14 mouse cellular contexts compared by ENCODE assay signal in genomic region chr2:136758809-136759551, GRCm38 (mm10). TPM values are rescaled to one million over a fixed set of nuclear protein-coding genes. Genes with fewer than 3 reads are reported as not detected.
"Had no signal": no experiment of that assay in that cellular context is flagged by ENCODE, and none has a peak within 500 bp of the region (broad histone marks: within the 10 kb centered on the region; RNA-seq: fewer than 3 reads in every experiment).

No protein-coding gene starts in this region.

- H3K4me2 ChIP-seq: kidney, embryonic 15.5 days; limb, embryonic 13.5 days; neural tube, embryonic 12.5 days had no signal

- H3K27me3 ChIP-seq: kidney, embryonic 15.5 days; limb, embryonic 13.5 days; neural tube, embryonic 12.5 days had no signal

- H3K4me1 ChIP-seq: kidney, embryonic 15.5 days; limb, embryonic 13.5 days; neural tube, embryonic 12.5 days had no signal

- DNase-seq: kidney, adult 2 months; kidney, postnatal 14 days; left cerebral cortex, postnatal 4 days; lung, adult 18-20 months; right cerebral cortex, adult 18-20 months; right cerebral cortex, postnatal 25 days; thymus, postnatal 4 days had no signal

- H3K36me3 ChIP-seq: kidney, embryonic 15.5 days; limb, embryonic 13.5 days; neural tube, embryonic 12.5 days had no signal

- H3K4me3 ChIP-seq: kidney, embryonic 15.5 days; limb, embryonic 13.5 days; myocyte; neural tube, embryonic 12.5 days had no signal

- H3K9ac ChIP-seq: kidney, embryonic 15.5 days; limb, embryonic 13.5 days; liver, embryonic 14.5 days; neural tube, embryonic 12.5 days had no signal

- H3K27ac ChIP-seq: kidney, embryonic 15.5 days; limb, embryonic 13.5 days; liver, embryonic 14.5 days; neural tube, embryonic 12.5 days had no signal

- H3K9me3 ChIP-seq: kidney, embryonic 15.5 days; limb, embryonic 13.5 days; neural tube, embryonic 12.5 days had no signal

RNA-seq across cellular contexts. Expression of gene Snap25, which starts 45.7 kb away (rescaled TPM):
- total RNA-seq: megakaryocyte-erythroid progenitor cell, adult 5-6 weeks had no signal
- polyA plus RNA-seq: liver, adult 2 months; myocyte had no signal
